Mouse (Mus musculus) liver, adult 2 months (tissue): ENCODE measurements around the gene Mlxip. TPM values are rescaled to one million over a fixed set of nuclear protein-coding genes. Genes with fewer than 3 reads are reported as not detected.

ENCODE experiments used
- DNase-seq: peaks from one replicate; pipeline ENCODE4 v3.0.0-alpha.2; 2011; ENCODE audit warnings: low read depth, low spot score; ENCODE audit errors: extremely low read depth
- H3K27ac ChIP-seq: fragments of 200-500 bp; replicated peaks from 2 replicates; pipeline ENCODE4 v1.5.1; 2012; ENCODE audit warnings: low read depth, mild to moderate bottlenecking, control low read depth, inconsistent platforms, low read length; ENCODE audit not compliant: insufficient read depth
- H3K27me3 ChIP-seq: fragments of 200-500 bp; 2 replicates; pipeline ENCODE4 v1.6.1; 2012; ENCODE audit warnings: mild to moderate bottlenecking, moderate library complexity, low read length, inconsistent platforms; ENCODE audit not compliant: control insufficient read depth, insufficient read depth
- H3K36me3 ChIP-seq: fragments of 200-500 bp; 2 replicates; pipeline ENCODE4 v1.6.1; 2012; ENCODE audit warnings: low read length, inconsistent platforms; ENCODE audit not compliant: control insufficient read depth, insufficient read depth
- H3K4me1 ChIP-seq: fragments of 200-500 bp; 2 replicates; pipeline ENCODE4 v1.6.1; 2011; ENCODE audit warnings: low read length; ENCODE audit not compliant: control insufficient read depth, insufficient read depth
- H3K4me3 ChIP-seq: fragments of 200-500 bp; 2 replicates; pipeline ENCODE4 v1.5.1; 2011; ENCODE audit warnings: low read depth, mild to moderate bottlenecking, control low read depth, low read length, moderate library complexity; ENCODE audit not compliant: insufficient read depth
- H3K79me2 ChIP-seq: fragments of 200-500 bp; 2 replicates; pipeline ENCODE4 v1.6.1; 2012; ENCODE audit warnings: inconsistent platforms, mild to moderate bottlenecking, low read length, moderate library complexity; ENCODE audit not compliant: control insufficient read depth, insufficient read depth
- H3K9ac ChIP-seq: fragments of 200-500 bp; 2 replicates; pipeline ENCODE4 v1.6.1; 2012; ENCODE audit warnings: low read depth, mild to moderate bottlenecking, control low read depth, inconsistent platforms, low read length
- CTCF ChIP-seq: fragments of 200-500 bp; IDR thresholded peaks from 2 replicates; pipeline ENCODE4 v1.5.1; 2011; ENCODE audit warnings: low read depth, low read length, control low read depth
- POLR2A ChIP-seq: fragments of 200-500 bp; IDR thresholded peaks from 2 replicates; pipeline ENCODE4 v1.6.1; 2011; ENCODE audit warnings: low read length, control low read depth; ENCODE audit not compliant: insufficient read depth; ENCODE audit errors: extremely low read depth
- WGBS: fragments of 180-500 bp; shearing (Covaris S2); methylation state at CpG from one replicate; pipeline ENCODE4 v1.1.7; 2018; 5-methylcytosine and 5-hydroxymethylcytosine counted together
- polyA plus RNA-seq: library from polyadenylated mRNA; depleted of rRNA; stranded (reverse); fragments of >200 nt; gene quantifications from 2 replicates; pipeline ENCODE4 v1.2.3, GENCODE M21; 2012; rRNA removed
- total RNA-seq: library from RNA; depleted of rRNA; stranded (reverse); fragments of >200 nt; gene quantifications from 2 replicates; pipeline ENCODE4 v1.2.3, GENCODE M21; 2014; rRNA removed

Mlxip gene
- total RNA-seq = 2.0 and 2.7 TPM in 2 replicates
- polyA plus RNA-seq = 3.6 and 5.1 TPM in 2 replicates

GRCm38 (mm10) chr5:123394303-123394956, at the start of gene Mlxip:
TSS of gene Mlxip (plus strand) at chr5:123394798.
- H3K9ac ChIP-seq = peak within 1 kb of the TSS; percentile 93
- H3K36me3 ChIP-seq = no peaks in the 10 kb centered on the region
- 1% methylated on average over 49 of the region's 50 CpGs for WGBS
- H3K4me1 ChIP-seq = peaks cover 3% of the 10 kb centered on the region
- peak; percentile 88 for DNase-seq
- H3K27me3 ChIP-seq = no peaks in the 10 kb centered on the region
- H3K79me2 ChIP-seq = peaks cover 4% of the 10 kb centered on the region; the same call in 1 of the 2 replicates
- H3K4me3 ChIP-seq = peak within 1 kb of the TSS; percentile 73
- H3K27ac ChIP-seq = peak within 1 kb of the TSS; percentile 45
- TF ChIP-seq CTCF (peak; percentile 15; the same call in 1 of the 2 replicates), POLR2A (peak; percentile 69; the same call in 1 of the 2 replicates)

- Histone ChIP-seq H3K27me3 (no peaks in the 10 kb centered on the region), H3K27ac (peak overlapping the region; percentile 83), H3K9ac (peak overlapping the region; percentile 88), H3K4me3 (peak overlapping the region; percentile 81), H3K79me2 (peaks cover 17% of the 10 kb centered on the region; the same call in 1 of the 2 replicates), H3K36me3 (no peaks in the 10 kb centered on the region), H3K4me1 (peaks cover 10% of the 10 kb centered on the region)
- peak; percentile 36 for DNase-seq
- no peak for TF ChIP-seq CTCF
- TF ChIP-seq POLR2A = 0 out of 2 replicates have a peak, but pooled peaks have one; percentile 43
- under 1% methylated on average over 83 of the region's 87 CpGs for WGBS
These were observed 49.4 kb upstream of the Mlxip start for GRCm38 (mm10) chr5:123344963-123345852.

GRCm38 (mm10) chr5:123345853-123346654, 48.5 kb upstream of the Mlxip start:
- Histone ChIP-seq H3K4me3 (peak overlapping the region; percentile 81), H3K27ac (peak overlapping the region; percentile 93), H3K27me3 (no peaks in the 10 kb centered on the region), H3K79me2 (peaks cover 20% of the 10 kb centered on the region; the same call in 1 of the 2 replicates), H3K36me3 (no peaks in the 10 kb centered on the region), H3K9ac (peak overlapping the region; percentile 88), H3K4me1 (peaks cover 10% of the 10 kb centered on the region)
- 3% methylated on average over 22 of the region's 22 CpGs for WGBS
- TF ChIP-seq CTCF (no peak), POLR2A (0 out of 2 replicates have a peak, but pooled peaks have one; percentile 18)
- peak; percentile 95 for DNase-seq

- DNase-seq = peak; percentile 46
- H3K79me2 ChIP-seq = peaks cover 20% of the 10 kb centered on the region; the same call in 1 of the 2 replicates
- peak overlapping the region; percentile 93 for H3K27ac ChIP-seq
- H3K4me3 ChIP-seq = peak overlapping the region; percentile 50; the same call in 1 of the 2 replicates
- 30% methylated on average over 7 of the region's 7 CpGs for WGBS
- no peaks in the 10 kb centered on the region for H3K36me3 ChIP-seq
- TF ChIP-seq CTCF = no peak
- peak overlapping the region; percentile 73 for H3K9ac ChIP-seq
- peaks cover 10% of the 10 kb centered on the region for H3K4me1 ChIP-seq
- H3K27me3 ChIP-seq = no peaks in the 10 kb centered on the region
These were observed 47.8 kb upstream of the Mlxip start for GRCm38 (mm10) chr5:123346701-123347270.

GRCm38 (mm10) chr5:123347985-123348384, 46.6 kb upstream of the Mlxip start:
- no peak for TF ChIP-seq CTCF
- no peak for TF ChIP-seq POLR2A
- Histone ChIP-seq H3K27me3 (no peaks in the 10 kb centered on the region), H3K36me3 (no peaks in the 10 kb centered on the region), H3K4me3 (no peak overlapping the region), H3K27ac (no peak overlapping the region), H3K79me2 (peaks cover 20% of the 10 kb centered on the region; the same call in 1 of the 2 replicates), H3K9ac (no peak overlapping the region), H3K4me1 (peaks cover 10% of the 10 kb centered on the region)
- DNase-seq = no peak
- 86% methylated on average over 2 of the region's 2 CpGs for WGBS
